Comparison of ENCODE assay signal across 15 mouse cellular contexts in the genomic region with DNA sequence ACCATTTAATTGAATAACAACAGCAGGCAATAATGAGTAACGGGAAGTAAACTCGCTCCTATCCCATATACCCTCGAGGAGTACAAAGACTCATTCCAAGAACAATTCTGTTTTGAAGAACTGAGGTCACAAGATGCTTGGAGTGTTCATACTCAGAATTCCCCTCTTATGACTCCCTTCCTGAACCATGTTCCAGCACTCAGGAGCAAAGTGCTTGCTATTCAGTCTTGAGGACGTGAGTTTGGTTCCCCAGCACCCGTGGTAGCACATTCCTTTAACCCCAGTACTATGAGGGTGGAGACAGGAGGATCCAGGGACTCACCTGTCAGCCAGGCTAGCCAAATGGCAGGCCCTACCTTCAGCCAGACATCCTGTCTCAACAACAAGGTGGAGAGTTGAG.
"Had no signal": no experiment of that assay in that cellular context is flagged by ENCODE, and none has a peak within 500 bp of the region (broad histone marks: within the 10 kb centered on the region; RNA-seq: fewer than 3 reads in every experiment).

No protein-coding gene starts in this region.

- H3K4me2 ChIP-seq: limb, embryonic 12.5 days; limb, embryonic 15.5 days; liver, embryonic 11.5 days; midbrain, embryonic 11.5 days had no signal

- H3K4me1 ChIP-seq: limb, embryonic 12.5 days; limb, embryonic 15.5 days had no signal

- H3K9me3 ChIP-seq: limb, embryonic 12.5 days; limb, embryonic 15.5 days had no signal

- H3K4me3 ChIP-seq: limb, embryonic 12.5 days; limb, embryonic 15.5 days had no signal

- H3K27ac ChIP-seq: kidney, postnatal 0 days; limb, embryonic 12.5 days; limb, embryonic 15.5 days; liver, embryonic 14.5 days had no signal

- H3K27me3 ChIP-seq: limb, embryonic 12.5 days; limb, embryonic 15.5 days had no signal

- ATAC-seq: intestine, postnatal 0 days; liver, postnatal 0 days had no signal

- H3K36me3 ChIP-seq: limb, embryonic 12.5 days; limb, embryonic 15.5 days had no signal

- H3K9ac ChIP-seq: limb, embryonic 12.5 days; limb, embryonic 15.5 days; liver, embryonic 14.5 days; liver, postnatal 0 days had no signal

- DNase-seq: kidney, adult 2 months; kidney, postnatal 25 days; left cerebral cortex, postnatal 4 days; liver, postnatal 0 days; midbrain, embryonic 14.5 days; thymus, adult 2 months; thymus, postnatal 14 days; thymus, postnatal 4 days had no signal
